Mouse (Mus musculus) forebrain, embryonic 13.5 days (tissue): ENCODE measurements around the gene Tmem169. TPM values are rescaled to one million over a fixed set of nuclear protein-coding genes. Genes with fewer than 3 reads are reported as not detected.

Experiments used
- polyA plus RNA-seq: library from polyadenylated mRNA; unstranded; fragments of >200 nt; fragmentation: Nextera tagmentation; extraction: Ambion mirVana; gene quantifications from 2 replicates; pipeline ENCODE4 v1.2.1, GENCODE M21; 2015

Gene Tmem169
- polyA plus RNA-seq, 1 experiment from 2014 or later, result 28.1 TPM

Other genes with a start within 250 kb of the Tmem169 start
- gene Mreg, start 72.1 kb upstream of the Tmem169 start, polyA plus RNA-seq, result 1.3 and 1.5 TPM in 2 replicates
- 12.6 and 13.4 TPM in 2 replicates for gene Pecr, start 55 bp upstream of the Tmem169 start, polyA plus RNA-seq
- 38.5 and 40.0 TPM in 2 replicates for gene Xrcc5, start 23.1 kb downstream of the Tmem169 start, polyA plus RNA-seq